In the genomic region with DNA sequence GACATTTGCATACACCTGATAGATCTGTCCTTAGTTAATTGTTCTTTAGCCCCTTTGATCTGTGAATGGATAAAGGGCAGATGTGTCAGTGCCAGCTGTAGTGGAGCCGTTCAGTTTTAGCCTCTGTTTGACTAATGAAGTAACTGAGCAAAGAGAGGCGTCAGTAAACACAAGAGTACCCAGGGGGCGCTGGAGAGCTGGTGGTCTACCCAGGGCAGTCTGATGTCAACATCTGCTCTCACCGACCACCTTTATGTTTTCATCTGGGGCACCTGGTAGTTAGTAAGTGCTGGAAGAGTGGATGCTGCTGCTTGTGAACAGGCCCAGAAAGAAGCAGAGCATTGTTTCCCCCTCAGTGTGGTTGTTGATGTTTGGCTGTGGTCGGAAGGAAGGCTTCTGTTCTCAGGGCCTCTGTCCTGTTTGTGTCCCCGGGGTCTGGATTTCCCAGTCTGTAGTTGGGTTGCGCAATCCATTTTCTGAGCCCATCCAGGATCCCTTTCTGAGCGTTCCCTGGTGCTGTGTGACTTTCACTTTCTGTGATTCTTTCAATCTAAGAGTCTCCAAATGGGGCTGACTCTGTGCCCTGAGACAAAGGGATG, we compare ENCODE assay signal across 9 mouse cellular contexts.
DNase-seq lines count a peak whose midpoint lies in the region; ATAC-seq lines count a peak whose summit lies in the region.
"Had no signal": no experiment of that assay in that cellular context is flagged by ENCODE, and none has a peak within 500 bp of the region (broad histone marks: within the 10 kb centered on the region; RNA-seq: fewer than 3 reads in every experiment).

No protein-coding gene starts in this region.

- H3K27me3 ChIP-seq in lung, embryonic 16.5 days (ENCODE audit: control insufficient read depth, insufficient read depth, low read depth, low read length): no peaks in the 10 kb centered on the region
- no peaks in the 10 kb centered on the region for H3K27me3 ChIP-seq in forebrain, embryonic 15.5 days
- H3K27me3 ChIP-seq: midbrain, embryonic 12.5 days had no signal

- intact Hi-C loops in heart, postnatal 14 days (cut with DNase I): no loop called here

- H3K4me3 ChIP-seq in lung, embryonic 16.5 days (ENCODE audit: low read length): no peak overlapping the region
- H3K4me3 ChIP-seq in forebrain, embryonic 15.5 days: no peak overlapping the region
- H3K4me3 ChIP-seq: midbrain, embryonic 12.5 days had no signal

- H3K9me3 ChIP-seq in lung, embryonic 16.5 days (ENCODE audit: control insufficient read depth, low read length): no peaks in the 10 kb centered on the region
- H3K9me3 ChIP-seq in forebrain, embryonic 15.5 days: no peaks in the 10 kb centered on the region
- H3K9me3 ChIP-seq: midbrain, embryonic 12.5 days had no signal

- H3K4me2 ChIP-seq in lung, embryonic 16.5 days (ENCODE audit: low read depth, low read length): no peak overlapping the region
- no peak overlapping the region for H3K4me2 ChIP-seq in forebrain, embryonic 15.5 days (replicated peaks)
- H3K4me2 ChIP-seq: midbrain, embryonic 12.5 days had no signal

- H3K4me1 ChIP-seq in lung, embryonic 16.5 days (replicated peaks; ENCODE audit: control insufficient read depth, insufficient read depth, low read length): peaks cover 6% of the 10 kb centered on the region; the same call in 1 of the 2 replicates
- no peaks in the 10 kb centered on the region for H3K4me1 ChIP-seq in forebrain, embryonic 15.5 days
- H3K4me1 ChIP-seq: midbrain, embryonic 12.5 days had no signal

- no peak for ATAC-seq in cerebellum, adult (ENCODE audit: insufficient number of reproducible peaks, low FRiP score, low TSS enrichment)
- ATAC-seq in lung, embryonic 16.5 days (ENCODE audit: low read depth): peak; percentile 51
- ATAC-seq in forebrain, embryonic 15.5 days (replicated peaks): no peak

- H3K9ac ChIP-seq in lung, embryonic 16.5 days (ENCODE audit: low read length): no peak overlapping the region
- H3K9ac ChIP-seq in forebrain, embryonic 15.5 days (replicated peaks): no peak overlapping the region
- H3K9ac ChIP-seq: midbrain, embryonic 12.5 days had no signal

- peak; percentile 28 to 32 for DNase-seq in cerebellum, postnatal 10 days
- DNase-seq in urinary bladder, postnatal 14 days (ENCODE audit: low spot score): peak; percentile 26
- DNase-seq in urinary bladder, adult 2 months (ENCODE audit: low spot score): no peak
- peak; percentile 42 to 54 for DNase-seq in heart, postnatal 14 days
- no peak for DNase-seq in layer of hippocampus, adult 9-10 months (ENCODE audit: low spot score)

- WGBS in lung, embryonic 16.5 days: 35% methylated on average over 8 of the region's 8 CpGs
- 65% methylated on average over 8 of the region's 8 CpGs for WGBS in forebrain, embryonic 15.5 days

- H3K27ac ChIP-seq in lung, embryonic 16.5 days (ENCODE audit: low read length): no peak overlapping the region
- H3K27ac ChIP-seq in forebrain, embryonic 15.5 days (replicated peaks): no peak overlapping the region
- H3K27ac ChIP-seq: midbrain, embryonic 12.5 days had no signal

- H3K36me3 ChIP-seq in lung, embryonic 16.5 days (ENCODE audit: control insufficient read depth, insufficient read depth, low read length): no peaks in the 10 kb centered on the region
- H3K36me3 ChIP-seq in forebrain, embryonic 15.5 days: no peaks in the 10 kb centered on the region
- H3K36me3 ChIP-seq: midbrain, embryonic 12.5 days had no signal

Comparison
In these comparisons a context has a peak if more than half of its experiments do, and no peak if none do; other contexts are left out.
1. DNase-seq: peak in cerebellum, postnatal 10 days (2 of 2), urinary bladder, postnatal 14 days (single experiment) and heart, postnatal 14 days (2 of 2); none in urinary bladder, adult 2 months (single experiment) and layer of hippocampus, adult 9-10 months (single experiment).